Mouse (Mus musculus): Measurements from ENCODE around the gene Glp2r.

GRCm38 (mm10) chr11:67643465-67643864 is 127.5 kb downstream of the Glp2r start:
- TF ChIP-seq TCF12 (IDR thresholded peaks at IDR 0.05; ENCODE audit: insufficient read depth, poor library complexity, severe bottlenecking) (no peak), SRF (IDR thresholded peaks at IDR 0.05; ENCODE audit: control insufficient read depth, insufficient read length, low read depth) (no peak), POLR2A (IDR thresholded peaks at IDR 0.05; ENCODE audit: insufficient read length, low read depth) (no peak), TCF3 (IDR thresholded peaks at IDR 0.05; ENCODE audit: insufficient read length, low read depth) (no peak), REST (IDR thresholded peaks at IDR 0.05; ENCODE audit: insufficient read depth, insufficient read length) (no peak), E2F4 (IDR thresholded peaks at IDR 0.05; ENCODE audit: insufficient read depth) (no peak), MAX (IDR thresholded peaks at IDR 0.05; ENCODE audit: low read depth) (no peak), MYOD1 (IDR thresholded peaks at IDR 0.05; ENCODE audit: control insufficient read depth in 1 of 3, insufficient read length in 2 of 3, low read depth in 2 of 3) (no peak)
